ENCODE assay signal across 31 mouse cellular contexts in genomic region chr11:102628529-102628928, GRCm38 (mm10). TPM values are rescaled to one million over a fixed set of nuclear protein-coding genes. Genes with fewer than 3 reads are reported as not detected.
DNase-seq lines count a peak whose midpoint lies in the region; ATAC-seq and TF ChIP-seq lines count a peak whose summit lies in the region.
"Had no signal": no experiment of that assay in that cellular context is flagged by ENCODE, and none has a peak within 500 bp of the region (broad histone marks: within the 10 kb centered on the region; RNA-seq: fewer than 3 reads in every experiment).

No protein-coding gene starts in this region.

- no peak overlapping the region for H3K4me3 ChIP-seq in lung, embryonic 14.5 days (ENCODE audit: low read depth, low read length)
- H3K4me3 ChIP-seq in lung, adult 2 months (replicated peaks; ENCODE audit: extremely low read depth, low read depth, low read length) = no peak overlapping the region
- no peak overlapping the region for H3K4me3 ChIP-seq in myocyte
- H3K4me3 ChIP-seq: embryonic facial prominence, embryonic 12.5 days; erythroblast, embryonic 14.5 days; forebrain, embryonic 12.5 days; heart, adult 2 months; heart, embryonic 15.5 days; layer of hippocampus, adult 2 months; liver, embryonic 15.5 days; neural tube, embryonic 15.5 days had no signal

- no peaks in the 10 kb centered on the region for H3K9me3 ChIP-seq in lung, embryonic 14.5 days (ENCODE audit: low read depth, low read length)
- H3K9me3 ChIP-seq: embryonic facial prominence, embryonic 12.5 days; forebrain, embryonic 12.5 days; heart, embryonic 15.5 days; liver, embryonic 15.5 days; neural tube, embryonic 15.5 days had no signal

- no peaks in the 10 kb centered on the region for H3K79me2 ChIP-seq in myocyte (ENCODE audit: control insufficient read depth, insufficient read depth)

- H3K36me3 ChIP-seq in lung, embryonic 14.5 days (ENCODE audit: insufficient read depth) = no peaks in the 10 kb centered on the region
- no peaks in the 10 kb centered on the region for H3K36me3 ChIP-seq in myocyte (ENCODE audit: control insufficient read depth, insufficient read depth)
- H3K36me3 ChIP-seq: embryonic facial prominence, embryonic 12.5 days; forebrain, embryonic 12.5 days; heart, embryonic 15.5 days; liver, embryonic 15.5 days; neural tube, embryonic 15.5 days had no signal

- intact Hi-C loops in heart, postnatal 14 days (cut with DNase I) = no loop called here

- H3K9ac ChIP-seq in lung, embryonic 14.5 days = no peak overlapping the region
- H3K9ac ChIP-seq: embryonic facial prominence, embryonic 12.5 days; forebrain, embryonic 12.5 days; heart, embryonic 15.5 days; liver, embryonic 15.5 days; neural tube, embryonic 15.5 days had no signal

- no peak for TF ChIP-seq POLR2A in lung, adult 2 months (IDR thresholded peaks at IDR 0.05; ENCODE audit: borderline replicate concordance, extremely low read depth, low read depth, low read length)
- no peak for TF ChIP-seq POLR2A in myocyte (IDR thresholded peaks at IDR 0.05; ENCODE audit: insufficient read length, low read depth)

- 54% methylated on average over 9 of the region's 9 CpGs for WGBS in lung, embryonic 14.5 days
- WGBS in lung, adult 2 months = 64% methylated on average over 9 of the region's 9 CpGs

- DNase-seq in adrenal gland, postnatal 10 days = peak; percentile 31
- no peak for DNase-seq in adrenal gland, adult 8-10 months
- peak; percentile 35 for DNase-seq in heart, postnatal 4 days
- no peak for DNase-seq in heart, postnatal 14 days
- peak; percentile 48 for DNase-seq in lung, embryonic 14.5 days
- DNase-seq in lung, adult 2 months = no peak
- DNase-seq in spleen, adult 12 weeks (ENCODE audit: low spot score) = no peak
- DNase-seq: adrenal gland, postnatal 36 days; cerebellum, adult 9-11 months; heart, adult 2 months; kidney, adult 18-20 months; kidney, postnatal 10 days; layer of hippocampus, postnatal 36 days; liver; thymus, adult 2 months had no signal

- H3ac ChIP-seq in myocyte (ENCODE audit: control insufficient read depth, insufficient read length) = no peak overlapping the region

- no peak overlapping the region for H3K27ac ChIP-seq in lung, embryonic 14.5 days (ENCODE audit: low read depth)
- H3K27ac ChIP-seq: forebrain, embryonic 12.5 days; heart, adult 2 months; heart, embryonic 15.5 days; layer of hippocampus, adult 2 months; liver, embryonic 15.5 days; macrophage; neural tube, embryonic 15.5 days; stomach, postnatal 0 days had no signal

- H3K4me1 ChIP-seq in lung, embryonic 14.5 days (ENCODE audit: insufficient read depth) = peaks cover 41% of the 10 kb centered on the region
- peaks cover 4% of the 10 kb centered on the region; the same call in 1 of the 2 replicates for H3K4me1 ChIP-seq in lung, adult 2 months (ENCODE audit: control insufficient read depth, insufficient read depth, low read length)
- H3K4me1 ChIP-seq: liver, embryonic 15.5 days had no signal

- TF ChIP-seq CTCF in lung, embryonic 14.5 days (IDR thresholded peaks at IDR 0.05; ENCODE audit: low read depth) = no peak
- no peak for TF ChIP-seq CTCF in lung, adult 2 months (IDR thresholded peaks at IDR 0.05; ENCODE audit: insufficient read depth, low read length)

- no peak overlapping the region for H3K4me2 ChIP-seq in lung, embryonic 14.5 days
- H3K4me2 ChIP-seq in myocyte (ENCODE audit: low read depth) = peak overlapping the region; percentile 51
- H3K4me2 ChIP-seq: embryonic facial prominence, embryonic 12.5 days; forebrain, embryonic 12.5 days; heart, embryonic 15.5 days; liver, embryonic 15.5 days; neural tube, embryonic 15.5 days had no signal

- no peak for ATAC-seq in lung, embryonic 14.5 days (ENCODE audit: insufficient read depth)
- ATAC-seq: lung, postnatal 0 days; midbrain, embryonic 16.5 days had no signal

- no peaks in the 10 kb centered on the region for H3K27me3 ChIP-seq in lung, embryonic 14.5 days (ENCODE audit: insufficient read depth, low read length)
- no peaks in the 10 kb centered on the region for H3K27me3 ChIP-seq in myocyte (ENCODE audit: control insufficient read depth, insufficient read depth, insufficient read length)
- H3K27me3 ChIP-seq: embryonic facial prominence, embryonic 12.5 days; heart, embryonic 15.5 days; neural tube, embryonic 15.5 days had no signal

TF ChIP-seq in myocyte, 11 proteins besides CTCF, POLR2A, EP300 and RAD21:
- TF ChIP-seq SRF (IDR thresholded peaks at IDR 0.05; ENCODE audit: control insufficient read depth, insufficient read length, low read depth) = no peak
- TF ChIP-seq MYOG (IDR thresholded peaks at IDR 0.05; ENCODE audit: control insufficient read depth in 1 of 3, insufficient read depth in 1 of 3, insufficient read length in 2 of 3, low read depth in 2 of 3) = peak; percentile 69 to 98 (median 94)
- TF ChIP-seq MAX (IDR thresholded peaks at IDR 0.05; ENCODE audit: low read depth) = no peak
- no peak for TF ChIP-seq REST (IDR thresholded peaks at IDR 0.05; ENCODE audit: insufficient read depth, insufficient read length)
- no peak for TF ChIP-seq POLR2AphosphoS2 (IDR thresholded peaks at IDR 0.05; ENCODE audit: insufficient read length, low read depth)
- no peak for TF ChIP-seq USF1 (IDR thresholded peaks at IDR 0.05; ENCODE audit: low read depth)
- TF ChIP-seq TCF12 (IDR thresholded peaks at IDR 0.05; ENCODE audit: insufficient read depth, poor library complexity, severe bottlenecking) = peak; percentile 85
- TF ChIP-seq MYOD1 (IDR thresholded peaks at IDR 0.05; ENCODE audit: control insufficient read depth in 1 of 3, insufficient read length in 2 of 3, low read depth in 2 of 3) = peak in 2 of 3 experiments; percentile 93 to 94
- TF ChIP-seq TCF3 (IDR thresholded peaks at IDR 0.05; ENCODE audit: insufficient read length, low read depth) = peak; percentile 79
- no peak for TF ChIP-seq CEBPB (IDR thresholded peaks at IDR 0.05; ENCODE audit: insufficient read depth, poor library complexity, severe bottlenecking)
- no peak for TF ChIP-seq E2F4 (IDR thresholded peaks at IDR 0.05; ENCODE audit: insufficient read depth)

RNA-seq across cellular contexts. Expression of gene Fzd2, which starts 24.3 kb away (rescaled TPM):
- total RNA-seq in adrenal gland, postnatal 10 days (2021) = 1 to 10 TPM; 6.3 to 7.2 TPM
- total RNA-seq in adrenal gland, adult 8-10 months (2022) = 1 to 10 TPM; 4.8 to 6.9 (median 5.7) TPM
- 10 to 100 TPM; 21.9 TPM for total RNA-seq in heart, postnatal 4 days (2021)
- total RNA-seq in heart, postnatal 14 days (2021) = 1 to 10 TPM; 5.6 to 7.3 TPM
- polyA plus RNA-seq in lung, embryonic 14.5 days (2014; fragmentation: Nextera tagmentation; extraction: Ambion mirVana) = 40.0 and 42.9 TPM in 2 replicates
- 45.5 and 50.9 TPM in 2 replicates for polyA plus RNA-seq in lung, adult 2 months (2012; rRNA removed)
- polyA plus RNA-seq in myocyte (2012; fragmentation: generic; extraction: Trizol) = 66.9 TPM
- total RNA-seq: hematopoietic stem cell, adult 5-6 weeks had no signal
- polyA plus RNA-seq: erythroblast, embryonic 14.5 days; macrophage had no signal

RNA-seq across cellular contexts. Expression of gene Meioc, which starts 35.0 kb away (rescaled TPM):
- total RNA-seq in adrenal gland, postnatal 10 days (2021) = not detected
- not detected for total RNA-seq in adrenal gland, adult 8-10 months (2022)
- total RNA-seq in heart, postnatal 4 days (2021) = under 1 TPM; 0.09 to 0.33 TPM
- total RNA-seq in heart, postnatal 14 days (2021) = not detected
- polyA plus RNA-seq in lung, embryonic 14.5 days (2014; fragmentation: Nextera tagmentation; extraction: Ambion mirVana) = 0.22 and 0.64 TPM in 2 replicates
- polyA plus RNA-seq in lung, adult 2 months (2012; rRNA removed) = not detected in 2 replicates
- 0.01 TPM for polyA plus RNA-seq in myocyte (2012; fragmentation: generic; extraction: Trizol)
- total RNA-seq: adrenal gland, postnatal 36 days; gastrocnemius, adult 8-10 months; heart, adult 2 months; hematopoietic stem cell, adult 5-6 weeks; layer of hippocampus, adult 2 months; layer of hippocampus, postnatal 36 days; left cerebral cortex, postnatal 14 days had no signal
- polyA plus RNA-seq: erythroblast, embryonic 14.5 days; heart, adult 2 months; macrophage; small intestine, adult 2 months; thymus, adult 2 months had no signal

RNA-seq across cellular contexts. Expression of gene Gm11627, which starts 49.3 kb away (rescaled TPM):
- total RNA-seq in adrenal gland, postnatal 10 days (2021) = under 1 TPM; 0.51 to 0.64 TPM
- under 1 TPM in 1 of 4 experiments, not detected in 3; 0.75 TPM for total RNA-seq in adrenal gland, adult 8-10 months (2022)
- total RNA-seq in heart, postnatal 4 days (2021) = 1 to 10 TPM; 4.4 to 5.3 TPM
- 1 to 10 TPM in 1 of 2 experiments, under 1 TPM in 1; 0.69 to 1.8 TPM for total RNA-seq in heart, postnatal 14 days (2021)
- polyA plus RNA-seq in lung, embryonic 14.5 days (2014; fragmentation: Nextera tagmentation; extraction: Ambion mirVana) = 14.3 and 15.3 TPM in 2 replicates
- polyA plus RNA-seq in lung, adult 2 months (2012; rRNA removed) = 2.4 and 2.5 TPM in 2 replicates
- polyA plus RNA-seq in myocyte (2012; fragmentation: generic; extraction: Trizol) = 1.9 TPM
- total RNA-seq: hematopoietic stem cell, adult 5-6 weeks had no signal
- polyA plus RNA-seq: erythroblast, embryonic 14.5 days; macrophage had no signal

Comparison
In these comparisons a context has a peak if more than half of its experiments do, and no peak if none do; other contexts are left out.
1. DNase-seq: peak in adrenal gland, postnatal 10 days (single experiment), heart, postnatal 4 days (single experiment) and lung, embryonic 14.5 days (single experiment); none in adrenal gland, adult 8-10 months (single experiment), heart, postnatal 14 days (0 of 2), lung, adult 2 months (single experiment) and spleen, adult 12 weeks (single experiment).